Mouse (Mus musculus) kidney, adult 2 months (tissue): ENCODE measurements around the gene Fuk. TPM values are rescaled to one million over a fixed set of nuclear protein-coding genes. Genes with fewer than 3 reads are reported as not detected.

Experiments used
- DNase-seq: peaks from one replicate; pipeline ENCODE4 v3.0.0; 2021
- H3K27ac ChIP-seq: fragments of 200-500 bp; 2 replicates; pipeline ENCODE4 v1.5.1; 2012; ENCODE audit warnings: low read depth, low read length, control low read depth, inconsistent platforms; ENCODE audit not compliant: insufficient read depth
- H3K27me3 ChIP-seq: fragments of 200-500 bp; replicated peaks from 2 replicates; pipeline ENCODE4 v1.6.1; 2012; ENCODE audit warnings: mild to moderate bottlenecking, moderate library complexity, low read length, inconsistent platforms; ENCODE audit not compliant: control insufficient read depth, insufficient read depth
- H3K36me3 ChIP-seq: fragments of 200-500 bp; 2 replicates; pipeline ENCODE4 v1.6.1; 2012; ENCODE audit warnings: mild to moderate bottlenecking, moderate library complexity, low read length, inconsistent platforms; ENCODE audit not compliant: control insufficient read depth, insufficient read depth
- H3K4me1 ChIP-seq: fragments of 200-500 bp; 2 replicates; pipeline ENCODE4 v1.6.1; 2011; ENCODE audit warnings: low read length; ENCODE audit not compliant: control insufficient read depth, insufficient read depth
- H3K4me3 ChIP-seq: fragments of 200-500 bp; 2 replicates; pipeline ENCODE4 v1.5.1; 2011; ENCODE audit warnings: mild to moderate bottlenecking, low read depth, low read length, control low read depth; ENCODE audit not compliant: insufficient read depth
- CTCF ChIP-seq: fragments of 200-500 bp; conservative IDR thresholded peaks from 2 replicates; pipeline ENCODE4 v1.5.1; 2011; ENCODE audit warnings: low read depth, mild to moderate bottlenecking, control low read depth, low read length, moderate library complexity, mixed read lengths; ENCODE audit not compliant: insufficient read depth, insufficient read length
- POLR2A ChIP-seq: fragments of 200-500 bp; IDR thresholded peaks from one replicate; pipeline ENCODE4 v1.6.1; 2011; ENCODE audit warnings: low read depth, low read length, control low read depth
- WGBS: fragments of 180-500 bp; shearing (Covaris S2); methylation state at CpG from one replicate; pipeline ENCODE4 v1.1.7; 2018; 5-methylcytosine and 5-hydroxymethylcytosine counted together
- polyA plus RNA-seq: library from polyadenylated mRNA; depleted of rRNA; stranded (reverse); fragments of >200 nt; gene quantifications from 2 replicates; pipeline ENCODE4 v1.2.3, GENCODE M21; 2012

Gene Fuk
- polyA plus RNA-seq, 1 experiment, result 17.9 TPM

DNA sequence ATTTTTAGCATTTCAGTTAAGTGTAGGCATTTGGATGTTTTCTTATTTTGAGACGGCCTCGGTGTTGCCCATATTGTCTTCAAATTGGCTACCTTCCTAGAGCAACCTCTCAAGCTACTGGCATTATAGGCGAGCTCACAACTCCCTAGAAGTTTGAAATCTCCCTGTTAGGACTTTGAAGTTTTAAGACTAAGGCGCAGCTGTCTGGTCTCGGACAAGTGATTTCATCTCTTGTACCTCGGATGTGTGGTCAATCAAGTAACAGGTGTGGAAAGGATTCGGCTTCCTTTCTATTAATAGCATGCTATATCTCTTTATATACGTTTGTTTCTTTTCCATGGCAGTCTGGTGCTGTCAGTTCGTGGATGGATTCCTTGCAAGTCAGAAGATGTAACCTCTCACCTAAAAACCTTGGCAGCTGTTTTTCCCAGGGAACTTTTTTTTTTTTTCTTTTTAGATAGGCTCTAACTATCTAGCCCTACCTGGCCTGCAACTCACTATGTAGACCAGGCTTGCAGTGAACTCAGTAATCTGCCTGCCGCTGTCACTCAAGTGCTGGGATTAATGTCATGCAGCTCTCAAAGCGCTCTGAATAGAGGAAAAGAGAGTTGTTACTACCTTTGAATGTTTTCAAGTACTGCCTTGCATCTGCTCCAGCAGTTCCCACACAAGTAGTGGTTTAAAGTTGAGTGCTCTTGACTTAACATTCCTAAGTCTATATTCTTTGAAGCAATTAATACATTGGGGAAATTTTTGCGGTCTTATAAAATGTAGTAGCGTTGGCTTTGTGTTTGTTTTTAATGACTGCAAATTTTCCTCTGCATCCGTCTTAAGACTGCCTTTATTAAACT is 54.4 kb downstream of the Fuk start:
- DNase-seq, result no peak
- TF ChIP-seq CTCF (no peak), POLR2A (no peak)
- H3K4me3 ChIP-seq, result peak overlapping the region; percentile 73; the same call in 1 of the 2 replicates
- H3K27me3 ChIP-seq, result no peaks in the 10 kb centered on the region
- H3K4me1 ChIP-seq, result peaks cover 8% of the 10 kb centered on the region; the same call in 1 of the 2 replicates
- H3K27ac ChIP-seq, result no peak overlapping the region
- 41% methylated on average over 14 of the region's 14 CpGs for WGBS
- H3K36me3 ChIP-seq, result no peaks in the 10 kb centered on the region; the same call in none of the 2 replicates

DNA sequence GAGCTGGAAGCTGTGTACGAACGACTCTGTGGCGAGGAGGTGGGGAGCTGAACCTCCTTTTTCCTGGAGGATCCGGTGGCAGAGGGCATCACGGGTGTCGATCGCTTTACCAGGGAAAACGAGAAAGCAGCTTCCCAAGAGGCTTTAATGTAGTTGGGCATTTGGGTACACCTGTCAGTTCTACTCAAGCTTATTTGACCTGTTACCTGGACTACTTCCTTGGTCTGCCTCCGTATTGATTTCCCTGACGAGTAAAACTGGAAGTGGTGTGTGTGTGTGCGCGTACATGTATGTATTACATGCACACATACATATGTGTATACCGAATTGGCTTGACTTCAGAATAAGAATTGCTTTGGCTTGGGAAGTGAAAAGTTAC is 55.1 kb downstream of the Fuk start:
- Histone ChIP-seq H3K27ac (peak overlapping the region; percentile 56), H3K27me3 (no peaks in the 10 kb centered on the region), H3K36me3 (peaks cover 4% of the 10 kb centered on the region), H3K4me3 (peak overlapping the region; percentile 73), H3K4me1 (peaks cover 8% of the 10 kb centered on the region; the same call in 1 of the 2 replicates)
- DNase-seq, result no peak
- WGBS, result 2% methylated on average over 13 of the region's 13 CpGs
- TF ChIP-seq POLR2A (no peak), CTCF (no peak)

DNA sequence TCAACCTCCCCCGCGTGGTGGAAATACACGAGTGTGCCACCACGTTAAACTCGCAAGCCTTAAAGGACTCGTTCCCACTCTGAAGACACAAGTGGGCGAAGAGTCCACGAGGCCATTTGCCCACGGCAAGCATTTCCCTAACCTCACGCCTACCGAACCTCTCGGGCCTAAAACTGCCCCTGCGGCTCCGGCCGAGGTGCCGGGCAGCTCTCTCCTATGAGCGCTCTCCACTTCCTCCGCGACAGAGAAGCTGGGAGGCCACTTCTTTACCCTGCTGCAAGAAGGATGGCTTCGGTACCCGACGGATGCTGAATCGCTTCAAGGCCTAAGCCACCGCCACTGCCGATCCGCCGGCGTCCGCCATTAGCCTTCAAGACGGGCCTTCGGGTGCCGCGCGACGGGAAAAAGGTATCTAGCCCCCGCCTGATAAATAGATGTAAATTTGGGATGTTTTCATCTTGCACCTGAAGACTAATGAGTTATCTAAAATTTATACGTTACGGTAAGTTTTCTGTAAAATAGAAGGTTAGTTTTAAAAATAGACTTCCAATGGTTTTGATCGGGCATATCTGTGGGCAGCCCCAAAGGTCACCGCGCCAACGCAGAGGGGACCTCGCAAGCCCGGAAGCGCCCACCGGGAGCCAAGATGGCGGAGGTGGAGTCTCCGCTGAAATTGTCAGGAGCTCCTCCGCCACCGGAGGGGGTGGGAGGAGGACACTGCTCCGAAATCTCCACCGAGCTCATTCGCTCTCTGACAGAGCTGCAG is 55.7 kb downstream of the Fuk start, which contains the start of the genes Cog4 and Sf3b3:
TSS of gene Cog4 (plus strand) at position 196 of the 766 bp plus-strand sequence.
TSS of gene Sf3b3 (minus strand) at position 383 of the 766 bp plus-strand sequence.
- H3K36me3 ChIP-seq, result peaks cover 5% of the 10 kb centered on the region
- peak within 1 kb of the TSS; percentile 79 for H3K4me3 ChIP-seq
- peak within 1 kb of the TSS; percentile 56 for H3K27ac ChIP-seq
- no peaks in the 10 kb centered on the region for H3K27me3 ChIP-seq
- peak; percentile 91 for DNase-seq
- peaks cover 8% of the 10 kb centered on the region; the same call in 1 of the 2 replicates for H3K4me1 ChIP-seq
- TF ChIP-seq CTCF (no peak), POLR2A (peak; percentile 81)
- under 1% methylated on average over 53 of the region's 53 CpGs for WGBS

DNA sequence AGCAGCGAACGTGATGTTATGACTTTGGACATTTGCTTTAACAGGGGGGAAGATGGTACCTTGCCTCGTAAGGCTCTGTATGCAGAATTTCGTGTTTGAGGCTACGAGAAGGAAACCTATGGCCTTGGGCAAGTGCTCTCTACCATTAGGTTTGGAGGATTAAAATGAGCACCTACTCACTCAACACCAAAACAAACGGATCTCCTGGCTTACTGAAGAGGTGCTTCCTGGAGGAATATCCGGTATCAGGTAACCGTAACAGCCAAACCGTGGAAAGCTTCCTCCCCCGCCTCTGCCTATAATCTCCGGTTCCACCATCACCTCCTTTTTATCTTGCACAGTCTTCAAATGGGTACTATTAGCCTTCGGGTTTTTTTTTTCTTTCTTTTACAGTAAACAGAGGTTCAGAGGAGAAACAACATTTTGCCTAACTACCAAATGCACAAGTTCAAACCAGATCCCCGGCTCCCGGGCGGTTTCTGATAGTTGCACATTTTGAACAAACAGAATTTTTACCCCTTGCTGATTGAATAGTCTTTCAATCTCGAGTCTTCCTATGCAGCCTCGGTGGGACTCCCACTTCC is 56.4 kb downstream of the Fuk start:
- TF ChIP-seq POLR2A (no peak), CTCF (no peak)
- H3K27ac ChIP-seq, result peak overlapping the region; percentile 56; the same call in 1 of the 2 replicates
- WGBS, result under 1% methylated on average over 17 of the region's 17 CpGs
- H3K27me3 ChIP-seq, result no peaks in the 10 kb centered on the region
- peak overlapping the region; percentile 79 for H3K4me3 ChIP-seq
- H3K4me1 ChIP-seq, result peaks cover 8% of the 10 kb centered on the region; the same call in 1 of the 2 replicates
- DNase-seq, result peak; percentile 12
- peaks cover 8% of the 10 kb centered on the region for H3K36me3 ChIP-seq

DNA sequence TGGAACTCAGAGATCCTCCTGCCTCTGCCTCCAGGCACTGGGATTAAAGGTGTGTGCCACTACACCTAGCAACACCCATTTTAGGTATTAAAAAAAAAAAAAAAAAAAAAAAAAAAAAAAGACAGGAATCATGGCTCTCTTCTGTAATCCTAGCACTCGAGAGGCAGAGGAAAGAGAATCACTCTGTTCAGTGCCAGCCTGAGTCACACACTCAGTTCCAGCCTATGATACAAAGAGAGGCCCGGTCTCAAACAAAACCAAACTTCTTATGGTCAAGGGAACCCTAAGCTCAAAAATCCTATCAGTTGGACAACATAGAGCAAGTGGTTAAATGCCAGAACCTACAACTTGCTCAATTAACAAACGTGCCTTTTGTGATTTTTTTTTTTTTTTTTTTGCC is 57.3 kb downstream of the Fuk start:
- peaks cover 10% of the 10 kb centered on the region for H3K36me3 ChIP-seq
- H3K4me1 ChIP-seq, result peaks cover 8% of the 10 kb centered on the region; the same call in 1 of the 2 replicates
- no peak overlapping the region for H3K4me3 ChIP-seq
- 50% methylated on average over 3 of the region's 3 CpGs for WGBS
- H3K27ac ChIP-seq, result no peak overlapping the region
- TF ChIP-seq CTCF (no peak), POLR2A (no peak)
- H3K27me3 ChIP-seq, result no peaks in the 10 kb centered on the region
- no peak for DNase-seq

DNA sequence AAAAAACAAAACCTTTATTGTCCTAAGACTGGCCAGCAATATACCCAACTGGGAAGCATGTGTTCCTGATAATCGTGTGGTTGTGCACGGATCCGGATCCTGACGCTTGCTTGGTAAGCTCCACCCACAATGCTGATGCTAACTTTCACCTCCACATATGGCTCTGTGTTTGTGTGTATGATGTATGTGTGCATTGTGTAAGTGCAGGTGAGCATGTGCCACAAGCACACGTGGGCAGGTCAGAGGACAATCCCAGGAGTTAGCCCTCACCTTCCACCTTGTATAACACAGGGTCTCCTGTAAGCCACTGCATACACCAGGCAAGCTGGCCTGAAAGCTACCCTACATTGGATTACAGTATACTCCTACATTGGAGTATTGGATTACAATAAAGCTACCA is 59.1 kb downstream of the Fuk start:
- Histone ChIP-seq H3K27ac (no peak overlapping the region), H3K4me1 (peaks cover 8% of the 10 kb centered on the region; the same call in 1 of the 2 replicates), H3K4me3 (no peak overlapping the region), H3K27me3 (no peaks in the 10 kb centered on the region), H3K36me3 (peaks cover 14% of the 10 kb centered on the region)
- no peak for TF ChIP-seq CTCF
- TF ChIP-seq POLR2A, result no peak
- no peak for DNase-seq
- 67% methylated on average over 5 of the region's 5 CpGs for WGBS
